Mouse (Mus musculus) G1E-ER4 (cell line): ENCODE data around the gene Cd160. TPM values are rescaled to one million over a fixed set of nuclear protein-coding genes. Genes with fewer than 3 reads are reported as not detected.

Experiments
- GATA1 ChIP-seq: IDR thresholded peaks from one replicate; pipeline ENCODE4 v1.8.0; 2012; ENCODE audit warnings: low read length, inconsistent platforms
- polyA plus RNA-seq: library from polyadenylated mRNA; stranded (reverse); fragments of >175 nt; gene quantifications from 2 replicates; pipeline ENCODE4 v1.2.3, GENCODE M21; 2012

Gene Cd160
- polyA plus RNA-seq, 1 experiment: not detected

DNA sequence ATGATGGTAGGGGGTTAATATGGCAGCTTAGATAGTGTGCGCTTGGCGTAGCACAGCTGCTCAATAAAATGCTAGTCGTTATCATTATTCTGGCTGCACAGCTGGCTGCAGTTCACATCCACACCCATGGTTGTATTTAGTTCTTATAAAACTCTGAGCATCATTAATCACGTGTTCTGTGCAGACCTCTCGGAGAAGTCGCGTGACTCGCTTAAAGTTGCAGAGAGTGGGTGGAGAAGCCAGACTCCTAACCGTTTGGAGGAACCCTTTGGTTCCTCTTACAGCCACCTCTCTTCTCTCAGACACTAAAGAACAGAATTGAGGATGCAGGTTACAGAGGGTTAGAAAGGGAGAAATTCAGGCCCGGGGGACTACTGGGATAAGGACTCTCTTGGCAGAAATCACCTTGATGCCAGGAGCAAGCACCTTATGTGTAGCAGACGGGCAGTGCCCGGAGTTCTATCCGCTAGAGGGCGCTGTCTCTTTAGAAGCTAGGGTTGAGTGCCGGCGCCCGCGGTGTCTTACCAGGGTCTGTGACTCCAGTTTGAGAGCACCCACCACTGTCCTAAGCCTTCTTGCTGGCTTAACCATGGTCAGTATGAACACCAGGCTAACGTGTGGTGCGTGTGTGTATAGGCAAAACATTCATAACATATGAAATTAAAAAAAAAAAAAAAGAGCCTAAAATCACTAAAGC lies 16.6 kb downstream of the Cd160 start:
- no peak for TF ChIP-seq GATA1

DNA sequence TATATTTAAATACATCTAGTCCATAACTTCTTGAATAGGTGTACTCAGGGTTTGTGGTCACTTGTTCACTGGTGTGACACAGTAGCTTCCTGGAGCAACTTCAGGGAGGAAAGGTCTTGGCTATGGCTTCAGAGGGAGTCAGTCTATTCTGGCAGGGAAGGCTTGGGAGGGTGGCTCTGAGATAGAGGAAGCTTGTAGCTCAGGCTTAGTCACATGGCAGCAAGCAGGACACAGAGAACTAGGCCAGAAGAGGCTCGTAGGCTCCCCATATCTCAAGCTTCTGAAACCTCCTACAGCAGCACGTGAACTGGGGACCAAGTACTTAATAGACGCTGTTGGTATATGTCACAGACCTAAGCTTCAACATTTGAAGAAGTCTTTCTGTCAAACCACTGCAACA lies 17.9 kb downstream of the Cd160 start:
- no peak for TF ChIP-seq GATA1

DNA sequence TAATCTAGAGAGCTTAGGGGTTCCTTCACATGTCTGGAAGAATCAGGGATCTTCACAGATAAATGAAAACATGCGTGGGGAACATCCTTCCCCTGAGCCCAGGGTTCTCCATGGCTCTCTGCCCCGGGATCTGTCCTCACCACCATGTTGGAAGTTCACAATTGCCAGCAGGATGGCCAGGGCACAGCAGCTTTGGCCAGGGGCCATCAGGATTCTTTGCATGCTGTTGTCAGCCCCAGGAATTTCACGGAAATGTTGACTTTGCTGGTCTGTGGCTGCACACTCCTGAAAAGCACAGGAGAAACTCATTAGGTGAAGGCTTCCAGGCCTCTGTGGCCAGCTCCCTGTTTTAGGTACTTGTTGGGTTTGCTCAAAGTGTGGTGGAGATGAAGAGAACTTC lies 20.5 kb downstream of the Cd160 start:
- TF ChIP-seq GATA1: no peak

DNA sequence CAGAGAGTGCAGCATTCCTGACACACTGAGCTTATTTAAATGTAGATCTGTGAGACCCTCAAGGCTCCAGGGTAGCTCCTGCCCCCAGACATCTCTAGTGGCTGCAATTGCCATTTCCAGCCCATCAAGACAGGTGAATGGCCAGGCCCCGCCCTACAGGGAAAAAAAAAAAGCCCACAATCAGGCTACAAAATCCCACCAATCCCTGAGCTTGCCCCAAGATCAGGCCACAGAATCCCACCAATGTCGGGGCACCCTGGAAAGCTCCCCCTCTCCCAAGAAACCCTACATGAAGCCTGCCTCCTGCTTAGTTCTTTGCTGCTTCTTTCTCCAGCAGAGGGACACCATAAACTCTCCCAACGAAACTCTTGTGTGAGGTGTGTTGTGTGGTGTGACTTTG lies 21.0 kb downstream of the Cd160 start:
- no peak for TF ChIP-seq GATA1

GRCm38 (mm10) chr3:96802214-96802613 lies 26.9 kb downstream of the Cd160 start:
- TF ChIP-seq GATA1: peak; percentile 32

DNA sequence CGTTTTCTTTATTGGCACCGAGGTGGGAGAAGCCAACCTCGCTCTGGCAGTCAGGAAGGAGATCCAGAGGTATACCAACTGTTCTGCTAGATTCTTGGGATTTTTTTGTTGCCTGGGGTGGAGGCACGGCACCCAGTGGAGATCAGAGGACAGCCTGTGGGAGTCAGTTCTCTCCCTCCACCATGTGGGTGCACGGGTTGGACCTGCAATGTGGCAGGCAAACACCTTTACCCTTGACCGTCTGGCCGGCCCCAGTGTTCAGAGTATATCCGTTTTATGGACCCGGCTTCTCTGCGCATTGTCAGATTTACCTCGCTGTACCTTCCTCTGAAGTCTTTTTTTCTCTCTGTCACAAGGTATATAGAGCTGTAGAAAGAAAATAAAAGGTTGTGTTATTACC lies 28.9 kb downstream of the Cd160 start:
- TF ChIP-seq GATA1: no peak

DNA sequence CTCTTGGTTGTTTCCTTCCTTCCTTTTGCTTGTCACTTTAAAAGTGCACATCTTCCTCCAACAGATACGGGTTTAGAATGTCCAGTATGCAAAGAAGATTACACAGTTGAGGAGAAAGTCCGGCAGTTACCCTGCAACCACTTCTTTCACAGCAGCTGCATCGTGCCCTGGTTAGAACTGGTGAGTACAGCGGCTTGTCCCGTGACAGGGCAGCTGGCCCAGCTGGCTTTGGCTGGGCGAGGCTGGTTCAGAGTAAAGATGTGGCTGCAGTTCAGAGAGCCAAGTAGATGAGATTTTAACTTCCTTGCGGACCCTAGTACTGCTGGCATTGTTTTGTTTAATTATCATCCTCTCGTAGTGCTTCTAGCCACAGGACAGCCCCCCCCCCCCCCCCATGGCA lies 40.6 kb downstream of the Cd160 start:
- TF ChIP-seq GATA1: no peak

DNA sequence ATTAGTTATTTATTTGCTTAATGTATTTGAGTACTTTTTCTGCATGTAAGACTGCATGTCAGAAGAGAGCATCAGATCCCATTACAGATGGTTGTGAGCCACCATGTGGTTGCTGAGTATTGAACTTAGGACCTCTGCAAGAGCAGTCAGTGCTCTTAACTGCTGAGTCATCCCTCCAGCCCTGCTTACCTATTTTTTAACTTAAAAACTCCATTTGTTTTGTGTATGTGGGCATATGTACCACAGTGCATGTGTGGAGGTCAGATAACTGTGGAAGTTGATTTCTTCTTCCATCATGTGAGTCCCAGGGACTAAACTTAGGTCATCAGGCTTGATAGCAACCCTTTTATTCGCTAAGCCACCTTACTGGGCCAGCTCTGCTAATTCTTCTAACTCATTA lies 41.4 kb downstream of the Cd160 start:
- peak; percentile 28 for TF ChIP-seq GATA1

GRCm38 (mm10) chr3:96782236-96782635 lies 46.9 kb downstream of the Cd160 start:
- no peak for TF ChIP-seq GATA1

DNA sequence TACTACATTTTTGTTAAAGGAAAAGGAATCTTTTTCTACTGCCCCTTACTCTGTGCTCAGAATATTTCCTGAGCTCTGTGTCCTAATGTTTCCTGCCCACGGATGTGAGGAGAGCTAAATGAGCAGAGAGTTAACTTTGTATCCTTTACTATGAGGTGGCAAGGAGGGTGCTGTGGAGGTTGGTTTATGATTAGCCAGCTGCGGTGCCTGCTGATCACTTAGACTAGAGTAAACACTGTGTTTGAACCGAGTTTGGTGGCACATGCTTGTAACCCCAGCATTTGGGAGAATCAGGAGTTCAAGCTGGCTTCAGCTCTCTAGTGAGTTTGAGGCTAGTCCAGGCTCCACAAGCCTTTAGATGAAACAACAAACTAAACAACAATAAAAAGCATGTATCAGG lies 52.0 kb downstream of the Cd160 start:
- TF ChIP-seq GATA1: no peak

GRCm38 (mm10) chr3:96772949-96773348 lies 56.2 kb downstream of the Cd160 start:
- no peak for TF ChIP-seq GATA1

- no peak for TF ChIP-seq GATA1
Observed at GRCm38 (mm10) chr3:96769971-96770370, 59.2 kb downstream of the Cd160 start.

GRCm38 (mm10) chr3:96764528-96764927 lies 64.6 kb downstream of the Cd160 start:
- no peak for TF ChIP-seq GATA1

DNA sequence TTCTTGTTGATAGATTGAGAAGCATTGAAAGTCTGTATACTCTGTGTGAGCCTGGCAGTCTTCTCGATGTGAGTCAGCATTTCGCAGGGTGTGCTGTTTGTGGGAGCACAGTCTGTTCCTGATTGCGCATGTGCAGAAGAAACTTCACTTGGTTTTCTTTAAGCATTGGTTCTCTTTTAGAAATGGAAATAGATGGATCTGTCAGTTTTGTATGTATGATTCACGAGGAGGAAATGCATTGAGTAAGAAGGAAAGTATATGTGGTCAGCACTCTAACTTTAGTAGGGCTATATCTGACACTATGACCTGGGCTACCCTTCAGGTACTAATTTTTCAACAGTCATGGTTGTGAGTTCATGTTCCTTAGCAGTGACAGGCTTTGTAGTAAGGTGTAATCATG lies 69.5 kb downstream of the Cd160 start:
- TF ChIP-seq GATA1: no peak

DNA sequence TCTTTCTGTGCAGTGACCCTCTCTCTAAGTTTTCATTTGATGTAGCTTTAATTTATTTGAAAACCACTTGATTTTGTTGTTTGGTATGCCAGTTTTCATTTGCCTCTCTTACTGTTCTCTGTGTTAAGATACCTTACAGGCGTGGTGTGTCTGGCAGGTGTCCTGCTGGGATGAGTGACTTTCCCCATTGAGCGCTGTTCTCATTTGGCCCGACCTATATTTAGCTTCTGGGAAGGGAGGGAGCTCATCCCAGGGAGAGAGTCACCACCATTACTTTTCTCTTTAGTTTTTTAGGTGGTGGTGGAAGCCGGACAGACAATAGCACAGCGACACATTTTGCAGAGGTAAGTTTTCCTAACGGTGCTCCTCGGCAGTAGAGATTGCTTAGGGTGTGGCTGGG lies 71.5 kb downstream of the Cd160 start:
- TF ChIP-seq GATA1: no peak

GRCm38 (mm10) chr3:96755935-96756334 lies 73.2 kb downstream of the Cd160 start:
- no peak for TF ChIP-seq GATA1

Other genes starting within 250 kb of the Cd160 start
- 9.8 and 14.7 TPM in 2 replicates for gene Polr3gl, start 235.2 kb downstream of the Cd160 start, polyA plus RNA-seq
- 0.03 TPM in 1 of 2 replicates, not detected in the other for gene Ankrd34a, start 232.7 kb downstream of the Cd160 start, polyA plus RNA-seq
- 0.70 and 0.92 TPM in 2 replicates for gene Lix1l, start 228.2 kb downstream of the Cd160 start, polyA plus RNA-seq
- gene Rbm8a, start 199.4 kb downstream of the Cd160 start, polyA plus RNA-seq: 51.9 and 144 TPM in 2 replicates
- 3.1 and 4.7 TPM in 2 replicates for gene Pex11b, start 194.0 kb downstream of the Cd160 start, polyA plus RNA-seq
- 0.16 TPM in 1 of 2 replicates, not detected in the other for gene Gm42957, start 193.9 kb downstream of the Cd160 start, polyA plus RNA-seq
- gene Itga10, start 183.8 kb downstream of the Cd160 start, polyA plus RNA-seq: 0.15 and 0.18 TPM in 2 replicates
- gene Ankrd35, start 159.2 kb downstream of the Cd160 start, polyA plus RNA-seq: not detected in 2 replicates
- gene Pias3, start 133.0 kb downstream of the Cd160 start, polyA plus RNA-seq: 13.0 and 16.2 TPM in 2 replicates
- 0.18 and 0.29 TPM in 2 replicates for gene Nudt17, start 120.8 kb downstream of the Cd160 start, polyA plus RNA-seq
- 8.2 and 8.5 TPM in 2 replicates for gene Polr3c, start 101.7 kb downstream of the Cd160 start, polyA plus RNA-seq
- gene Rnf115, start 101.7 kb downstream of the Cd160 start, polyA plus RNA-seq: 18.9 and 25.4 TPM in 2 replicates
- gene Pdzk1, start 67 bp downstream of the Cd160 start, polyA plus RNA-seq: 0.02 TPM in 1 of 2 replicates, not detected in the other
- 0.03 and 0.05 TPM in 2 replicates for gene Gja5, start 75.3 kb upstream of the Cd160 start, polyA plus RNA-seq
- 1.9 and 2.9 TPM in 2 replicates for gene Gpr89, start 76.0 kb upstream of the Cd160 start, polyA plus RNA-seq
- not detected in 2 replicates for gene Gja8, start 96.7 kb upstream of the Cd160 start, polyA plus RNA-seq